11 mouse cellular contexts compared by ENCODE assay signal in the genomic region with DNA sequence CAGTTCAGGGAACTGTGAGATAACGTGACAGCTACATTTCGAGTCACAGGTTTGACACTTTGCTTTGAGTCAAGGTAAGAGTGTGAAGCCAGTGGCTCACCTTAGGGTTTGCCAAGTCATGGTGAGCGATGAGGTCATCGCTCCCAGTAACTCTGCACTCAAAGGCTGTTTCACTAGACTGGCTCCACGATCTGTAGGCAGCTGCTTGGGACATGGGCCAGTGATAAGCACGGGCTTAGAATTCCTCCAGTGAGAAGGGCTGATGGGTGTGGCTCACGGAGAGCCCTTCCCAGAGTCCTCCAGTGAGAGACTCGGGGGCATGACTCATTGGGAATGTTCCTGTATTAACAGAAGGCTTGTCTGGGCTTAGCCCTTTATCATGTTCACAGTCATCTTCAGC. TPM values are rescaled to one million over a fixed set of nuclear protein-coding genes. Genes with fewer than 3 reads are reported as not detected.
A peak's percentile ranks its signal among the peaks of the same experiment; 100 is the strongest.
DNase-seq lines count a peak whose midpoint lies in the region; ATAC-seq lines count a peak whose summit lies in the region.
"Had no signal": no experiment of that assay in that cellular context is flagged by ENCODE, and none has a peak within 500 bp of the region (broad histone marks: within the 10 kb centered on the region; RNA-seq: fewer than 3 reads in every experiment).

No protein-coding gene starts in this region.

- no peaks in the 10 kb centered on the region for H3K27me3 ChIP-seq in limb, embryonic 13.5 days
- no peaks in the 10 kb centered on the region for H3K27me3 ChIP-seq in limb, embryonic 10.5 days (ENCODE audit: low read depth, poor library complexity, severe bottlenecking)
- H3K27me3 ChIP-seq in liver, embryonic 12.5 days (replicated peaks) = no peaks in the 10 kb centered on the region
- H3K27me3 ChIP-seq in hindbrain, embryonic 13.5 days = no peaks in the 10 kb centered on the region
- H3K27me3 ChIP-seq in midbrain, embryonic 14.5 days (ENCODE audit: control insufficient read depth, insufficient read depth, low read length) = no peaks in the 10 kb centered on the region
- H3K27me3 ChIP-seq: limb, embryonic 12.5 days had no signal

- H3K9me3 ChIP-seq in limb, embryonic 13.5 days = no peaks in the 10 kb centered on the region
- H3K9me3 ChIP-seq in limb, embryonic 10.5 days (replicated peaks) = no peaks in the 10 kb centered on the region
- H3K9me3 ChIP-seq in liver, embryonic 12.5 days (replicated peaks) = no peaks in the 10 kb centered on the region
- H3K9me3 ChIP-seq in hindbrain, embryonic 13.5 days = no peaks in the 10 kb centered on the region
- no peaks in the 10 kb centered on the region for H3K9me3 ChIP-seq in midbrain, embryonic 14.5 days (ENCODE audit: control insufficient read depth, low read length)
- H3K9me3 ChIP-seq: forebrain, embryonic 10.5 days had no signal

- no peak for DNase-seq in limb, embryonic 10.5 days (ENCODE audit: low spot score)
- DNase-seq in heart, adult 9 months (ENCODE audit: low spot score in 2 of 2) = peak; percentile 28 to 53
- DNase-seq in urinary bladder, postnatal 4 days (ENCODE audit: low spot score in 2 of 2) = peak; percentile 33 to 61
- no peak for DNase-seq in midbrain, embryonic 14.5 days
- no peak for DNase-seq in frontal cortex, postnatal 25 days (ENCODE audit: low spot score in 2 of 2)
- DNase-seq: retina, postnatal 1 day had no signal

- H3K36me3 ChIP-seq in limb, embryonic 13.5 days = no peaks in the 10 kb centered on the region
- no peaks in the 10 kb centered on the region for H3K36me3 ChIP-seq in limb, embryonic 10.5 days
- no peaks in the 10 kb centered on the region for H3K36me3 ChIP-seq in liver, embryonic 12.5 days
- peaks cover 23% of the 10 kb centered on the region for H3K36me3 ChIP-seq in hindbrain, embryonic 13.5 days
- H3K36me3 ChIP-seq in midbrain, embryonic 14.5 days (ENCODE audit: control insufficient read depth, insufficient read depth, low read length) = no peaks in the 10 kb centered on the region
- H3K36me3 ChIP-seq: limb, embryonic 12.5 days had no signal

- H3K4me3 ChIP-seq in limb, embryonic 13.5 days = no peak overlapping the region
- H3K4me3 ChIP-seq in limb, embryonic 10.5 days = no peak overlapping the region
- no peak overlapping the region for H3K4me3 ChIP-seq in liver, embryonic 12.5 days
- no peak overlapping the region for H3K4me3 ChIP-seq in hindbrain, embryonic 13.5 days
- no peak overlapping the region for H3K4me3 ChIP-seq in midbrain, embryonic 14.5 days (replicated peaks; ENCODE audit: low read depth, low read length)
- H3K4me3 ChIP-seq: forebrain, embryonic 10.5 days; limb, embryonic 12.5 days had no signal

- no peak overlapping the region for H3K4me2 ChIP-seq in limb, embryonic 13.5 days (replicated peaks)
- H3K4me2 ChIP-seq in liver, embryonic 12.5 days = no peak overlapping the region
- no peak overlapping the region for H3K4me2 ChIP-seq in hindbrain, embryonic 13.5 days
- H3K4me2 ChIP-seq in midbrain, embryonic 14.5 days (ENCODE audit: low read length) = no peak overlapping the region
- H3K4me2 ChIP-seq: limb, embryonic 12.5 days had no signal

- no peak overlapping the region for H3K9ac ChIP-seq in limb, embryonic 13.5 days
- no peak overlapping the region for H3K9ac ChIP-seq in liver, embryonic 12.5 days
- no peak overlapping the region for H3K9ac ChIP-seq in hindbrain, embryonic 13.5 days
- H3K9ac ChIP-seq in midbrain, embryonic 14.5 days (replicated peaks; ENCODE audit: low read length) = no peak overlapping the region
- H3K9ac ChIP-seq: limb, embryonic 12.5 days had no signal

- H3K27ac ChIP-seq in limb, embryonic 13.5 days = no peak overlapping the region
- H3K27ac ChIP-seq in limb, embryonic 10.5 days = no peak overlapping the region
- peak overlapping the region; percentile 13 for H3K27ac ChIP-seq in liver, embryonic 12.5 days
- H3K27ac ChIP-seq in hindbrain, embryonic 13.5 days = no peak overlapping the region
- no peak overlapping the region for H3K27ac ChIP-seq in midbrain, embryonic 14.5 days (replicated peaks; ENCODE audit: low read depth, low read length)
- H3K27ac ChIP-seq: forebrain, embryonic 10.5 days; limb, embryonic 12.5 days had no signal

- no peaks in the 10 kb centered on the region for H3K4me1 ChIP-seq in limb, embryonic 13.5 days
- no peaks in the 10 kb centered on the region for H3K4me1 ChIP-seq in limb, embryonic 10.5 days
- H3K4me1 ChIP-seq in liver, embryonic 12.5 days = peaks cover 31% of the 10 kb centered on the region
- no peaks in the 10 kb centered on the region for H3K4me1 ChIP-seq in hindbrain, embryonic 13.5 days (replicated peaks)
- no peaks in the 10 kb centered on the region for H3K4me1 ChIP-seq in midbrain, embryonic 14.5 days (ENCODE audit: control insufficient read depth, insufficient read depth, low read length)
- H3K4me1 ChIP-seq: forebrain, embryonic 10.5 days; limb, embryonic 12.5 days had no signal

- ATAC-seq in limb, embryonic 13.5 days (ENCODE audit: low FRiP score, low read depth) = peak; percentile 15; the same call in 1 of the 2 replicates
- ATAC-seq in liver, embryonic 12.5 days = peak; percentile 57
- ATAC-seq in hindbrain, embryonic 13.5 days (ENCODE audit: low FRiP score) = no peak
- ATAC-seq in midbrain, embryonic 14.5 days (ENCODE audit: low FRiP score, low TSS enrichment) = no peak

- WGBS in limb, embryonic 13.5 days = 83% methylated on average over 8 of the region's 8 CpGs
- WGBS in limb, embryonic 10.5 days = 86% methylated on average over 8 of the region's 8 CpGs
- WGBS in liver, embryonic 12.5 days (ENCODE audit: insufficient replicate concordance) = 54% methylated on average over 8 of the region's 8 CpGs
- 92% methylated on average over 8 of the region's 8 CpGs for WGBS in hindbrain, embryonic 13.5 days
- WGBS in midbrain, embryonic 14.5 days = 95% methylated on average over 8 of the region's 8 CpGs

RNA-seq across cellular contexts. Expression of gene Pbx4, which starts 16.7 kb away (rescaled TPM):
- polyA plus RNA-seq in limb, embryonic 13.5 days (2015; fragmentation: Nextera tagmentation; extraction: Ambion mirVana) = 8.5 and 8.7 TPM in 2 replicates
- 9.2 and 9.6 TPM in 2 replicates for polyA plus RNA-seq in limb, embryonic 10.5 days (2016; fragmentation: Nextera tagmentation; extraction: Ambion mirVana)
- 3.1 and 3.2 TPM in 2 replicates for polyA plus RNA-seq in liver, embryonic 12.5 days (2016; fragmentation: Nextera tagmentation; extraction: Ambion mirVana)
- polyA plus RNA-seq in hindbrain, embryonic 13.5 days (2015; fragmentation: Nextera tagmentation; extraction: Ambion mirVana) = 62.9 and 69.2 TPM in 2 replicates
- 62.3 and 78.2 TPM in 2 replicates for polyA plus RNA-seq in midbrain, embryonic 14.5 days (2014; fragmentation: Nextera tagmentation; extraction: Ambion mirVana)

RNA-seq across cellular contexts. Expression of gene Lpar2, which starts 26.7 kb away (rescaled TPM):
- polyA plus RNA-seq in limb, embryonic 13.5 days (2015; fragmentation: Nextera tagmentation; extraction: Ambion mirVana) = 0.83 and 0.98 TPM in 2 replicates
- polyA plus RNA-seq in limb, embryonic 10.5 days (2016; fragmentation: Nextera tagmentation; extraction: Ambion mirVana) = 1.4 and 1.6 TPM in 2 replicates
- polyA plus RNA-seq in liver, embryonic 12.5 days (2016; fragmentation: Nextera tagmentation; extraction: Ambion mirVana) = 0.12 and 0.20 TPM in 2 replicates
- polyA plus RNA-seq in hindbrain, embryonic 13.5 days (2015; fragmentation: Nextera tagmentation; extraction: Ambion mirVana) = 0.78 and 0.83 TPM in 2 replicates
- 1.2 TPM in 2 replicates for polyA plus RNA-seq in midbrain, embryonic 14.5 days (2014; fragmentation: Nextera tagmentation; extraction: Ambion mirVana)

RNA-seq across cellular contexts. Expression of gene Cilp2, which starts 38.5 kb away (rescaled TPM):
- polyA plus RNA-seq in limb, embryonic 13.5 days (2015; fragmentation: Nextera tagmentation; extraction: Ambion mirVana) = 1.2 and 1.6 TPM in 2 replicates
- polyA plus RNA-seq in limb, embryonic 10.5 days (2016; fragmentation: Nextera tagmentation; extraction: Ambion mirVana) = 0.40 TPM in 2 replicates
- 0.14 and 0.33 TPM in 2 replicates for polyA plus RNA-seq in liver, embryonic 12.5 days (2016; fragmentation: Nextera tagmentation; extraction: Ambion mirVana)
- polyA plus RNA-seq in hindbrain, embryonic 13.5 days (2015; fragmentation: Nextera tagmentation; extraction: Ambion mirVana) = 3.5 and 3.6 TPM in 2 replicates
- 3.1 and 4.6 TPM in 2 replicates for polyA plus RNA-seq in midbrain, embryonic 14.5 days (2014; fragmentation: Nextera tagmentation; extraction: Ambion mirVana)

RNA-seq across cellular contexts. Expression of gene Gmip, which starts 40.5 kb away (rescaled TPM):
- 7.3 and 9.0 TPM in 2 replicates for polyA plus RNA-seq in limb, embryonic 13.5 days (2015; fragmentation: Nextera tagmentation; extraction: Ambion mirVana)
- 9.3 and 9.6 TPM in 2 replicates for polyA plus RNA-seq in limb, embryonic 10.5 days (2016; fragmentation: Nextera tagmentation; extraction: Ambion mirVana)
- 5.4 and 6.6 TPM in 2 replicates for polyA plus RNA-seq in liver, embryonic 12.5 days (2016; fragmentation: Nextera tagmentation; extraction: Ambion mirVana)
- 31.5 and 34.1 TPM in 2 replicates for polyA plus RNA-seq in hindbrain, embryonic 13.5 days (2015; fragmentation: Nextera tagmentation; extraction: Ambion mirVana)
- polyA plus RNA-seq in midbrain, embryonic 14.5 days (2014; fragmentation: Nextera tagmentation; extraction: Ambion mirVana) = 26.0 and 33.2 TPM in 2 replicates

RNA-seq across cellular contexts. Expression of gene Tssk6, which starts 53.0 kb away (rescaled TPM):
- polyA plus RNA-seq in limb, embryonic 13.5 days (2015; fragmentation: Nextera tagmentation; extraction: Ambion mirVana) = 4.3 TPM in 2 replicates
- polyA plus RNA-seq in limb, embryonic 10.5 days (2016; fragmentation: Nextera tagmentation; extraction: Ambion mirVana) = 5.0 and 5.9 TPM in 2 replicates
- polyA plus RNA-seq in liver, embryonic 12.5 days (2016; fragmentation: Nextera tagmentation; extraction: Ambion mirVana) = 3.8 and 4.5 TPM in 2 replicates
- 3.4 and 4.5 TPM in 2 replicates for polyA plus RNA-seq in hindbrain, embryonic 13.5 days (2015; fragmentation: Nextera tagmentation; extraction: Ambion mirVana)
- polyA plus RNA-seq in midbrain, embryonic 14.5 days (2014; fragmentation: Nextera tagmentation; extraction: Ambion mirVana) = 5.1 TPM in 2 replicates

Comparison
In these comparisons a context has a peak if more than half of its experiments do, and no peak if none do; other contexts are left out.
1. ATAC-seq: peak in limb, embryonic 13.5 days (single experiment) and liver, embryonic 12.5 days (single experiment); none in hindbrain, embryonic 13.5 days (single experiment) and midbrain, embryonic 14.5 days (single experiment).
2. DNase-seq: peak in heart, adult 9 months (2 of 2) and urinary bladder, postnatal 4 days (2 of 2); none in limb, embryonic 10.5 days (single experiment), midbrain, embryonic 14.5 days (single experiment) and frontal cortex, postnatal 25 days (0 of 2).